Mouse (Mus musculus) urinary bladder, adult 18-20 months (tissue): Measurements from ENCODE around the gene Abcc4.
A peak's percentile ranks its signal among the peaks of the same experiment; 100 is the strongest.

Source experiments
- DNase-seq, 2 experiments: peaks; one replicate each; pipeline ENCODE4 v3.0.0; 2022; ENCODE audit warnings: low spot score in 2 of 2, mixed read lengths in 2 of 2

Gene Abcc4

GRCm38 (mm10) chr14:118712889-118713288 is 6.9 kb upstream of the Abcc4 start:
- DNase-seq, result no peak

GRCm38 (mm10) chr14:118710945-118711344 is 4.9 kb upstream of the Abcc4 start:
- DNase-seq, result no peak

GRCm38 (mm10) chr14:118709736-118710135 is 3.7 kb upstream of the Abcc4 start:
- peak; percentile 72 to 81 for DNase-seq

GRCm38 (mm10) chr14:118708126-118708525 is 2.1 kb upstream of the Abcc4 start:
- no peak for DNase-seq

GRCm38 (mm10) chr14:118706962-118707361 is 943 bp upstream of the Abcc4 start:
- DNase-seq, result no peak

- DNase-seq, result no peak
These were observed 583 bp downstream of the Abcc4 start for GRCm38 (mm10) chr14:118705465-118705807.

- DNase-seq, result no peak
These were observed 2.7 kb downstream of the Abcc4 start for GRCm38 (mm10) chr14:118703363-118703762.

GRCm38 (mm10) chr14:118701991-118702608 is 3.9 kb downstream of the Abcc4 start:
- DNase-seq, result no peak

GRCm38 (mm10) chr14:118700576-118700975 is 5.4 kb downstream of the Abcc4 start:
- DNase-seq, result no peak

- DNase-seq, result no peak
These were observed 6.1 kb downstream of the Abcc4 start for GRCm38 (mm10) chr14:118699963-118700362.

GRCm38 (mm10) chr14:118699508-118699907 is 6.5 kb downstream of the Abcc4 start:
- no peak for DNase-seq

GRCm38 (mm10) chr14:118696556-118697289 is 9.3 kb downstream of the Abcc4 start:
- DNase-seq, result no peak

GRCm38 (mm10) chr14:118695866-118696265 is 10.2 kb downstream of the Abcc4 start:
- DNase-seq, result no peak

- DNase-seq, result no peak
These were observed 11.7 kb downstream of the Abcc4 start for GRCm38 (mm10) chr14:118694321-118694720.

GRCm38 (mm10) chr14:118691910-118692309 is 14.1 kb downstream of the Abcc4 start:
- no peak for DNase-seq

- no peak for DNase-seq
These were observed 14.6 kb downstream of the Abcc4 start for GRCm38 (mm10) chr14:118691404-118691803.

- no peak for DNase-seq
These were observed 15.1 kb downstream of the Abcc4 start for GRCm38 (mm10) chr14:118690921-118691320.

GRCm38 (mm10) chr14:118690336-118690735 is 15.7 kb downstream of the Abcc4 start:
- DNase-seq, result no peak

- peak in 1 of 2 experiments; percentile 60 for DNase-seq
These were observed 17.4 kb downstream of the Abcc4 start for GRCm38 (mm10) chr14:118688643-118689042.

- DNase-seq, result no peak
These were observed 19.2 kb downstream of the Abcc4 start for GRCm38 (mm10) chr14:118686861-118687260.

- DNase-seq, result no peak
These were observed 20.4 kb downstream of the Abcc4 start for GRCm38 (mm10) chr14:118685572-118685971.

- DNase-seq, result no peak
These were observed 23.5 kb downstream of the Abcc4 start for GRCm38 (mm10) chr14:118682339-118683034.

- no peak for DNase-seq
These were observed 24.9 kb downstream of the Abcc4 start for GRCm38 (mm10) chr14:118681087-118681486.
